Mouse (Mus musculus): Measurements from ENCODE around the gene Dnaic1. TPM values are rescaled to one million over a fixed set of nuclear protein-coding genes. Genes with fewer than 3 reads are reported as not detected.

Dnaic1 gene
- total RNA-seq, 2 experiments from 2014 or later, result 0.84 to 1.6 TPM

DNA sequence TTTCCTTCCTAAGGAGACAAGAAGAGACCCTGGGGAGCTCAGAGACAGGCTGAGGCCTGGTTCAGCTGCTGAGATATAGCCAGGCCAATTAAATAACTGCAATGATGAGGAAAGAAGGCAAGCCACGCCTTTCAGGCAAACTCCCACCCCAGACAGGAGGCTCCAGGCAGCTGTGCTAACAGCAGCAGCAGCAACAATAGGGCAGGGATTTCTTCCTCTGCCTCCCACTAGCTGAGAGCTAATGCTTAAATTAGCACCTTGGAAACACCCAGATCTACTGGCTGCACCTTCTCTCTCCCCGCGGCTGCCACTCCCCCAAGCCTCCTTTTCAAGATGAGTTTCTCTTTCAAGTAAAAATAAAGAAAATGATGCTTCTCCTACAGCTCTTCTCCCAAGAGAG, 3.5 kb upstream of the Dnaic1 start:
- no peak for DNase-seq

DNA sequence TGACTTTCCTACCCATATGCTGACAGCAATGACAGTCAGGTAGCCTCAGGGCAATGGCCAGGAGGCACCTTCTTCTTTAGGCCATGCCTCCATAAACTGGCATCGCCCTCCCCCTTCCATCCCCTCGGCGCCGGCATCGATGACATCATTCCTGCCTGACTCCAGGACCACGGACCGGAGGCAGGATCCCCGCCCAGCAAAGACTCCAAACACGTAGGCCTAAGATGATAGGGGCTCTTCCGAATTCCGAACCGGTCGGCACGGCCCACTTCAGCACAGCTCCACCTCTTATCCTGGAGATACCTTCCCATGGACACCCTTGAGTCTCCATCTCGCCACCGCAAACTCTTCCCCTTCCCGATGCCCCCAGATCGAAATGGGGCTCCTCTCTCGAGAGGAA, 1.3 kb upstream of the Dnaic1 start:
- DNase-seq, result peak; percentile 35 to 38
- intact Hi-C loops (cut with DNase I), result loop anchor here (1.0 to 5.0 kb wide), 2 partner anchors 14 to 101 kb away; partner anchors contain the start of gene Nudt2

More for the DNA sequence above, 3.5 kb upstream of the Dnaic1 start:
- intact Hi-C loops (cut with DNase I), result loop anchor here (5.0 kb wide), 1 partner anchor 99 kb away; the partner anchor contains the start of gene Nudt2

DNA sequence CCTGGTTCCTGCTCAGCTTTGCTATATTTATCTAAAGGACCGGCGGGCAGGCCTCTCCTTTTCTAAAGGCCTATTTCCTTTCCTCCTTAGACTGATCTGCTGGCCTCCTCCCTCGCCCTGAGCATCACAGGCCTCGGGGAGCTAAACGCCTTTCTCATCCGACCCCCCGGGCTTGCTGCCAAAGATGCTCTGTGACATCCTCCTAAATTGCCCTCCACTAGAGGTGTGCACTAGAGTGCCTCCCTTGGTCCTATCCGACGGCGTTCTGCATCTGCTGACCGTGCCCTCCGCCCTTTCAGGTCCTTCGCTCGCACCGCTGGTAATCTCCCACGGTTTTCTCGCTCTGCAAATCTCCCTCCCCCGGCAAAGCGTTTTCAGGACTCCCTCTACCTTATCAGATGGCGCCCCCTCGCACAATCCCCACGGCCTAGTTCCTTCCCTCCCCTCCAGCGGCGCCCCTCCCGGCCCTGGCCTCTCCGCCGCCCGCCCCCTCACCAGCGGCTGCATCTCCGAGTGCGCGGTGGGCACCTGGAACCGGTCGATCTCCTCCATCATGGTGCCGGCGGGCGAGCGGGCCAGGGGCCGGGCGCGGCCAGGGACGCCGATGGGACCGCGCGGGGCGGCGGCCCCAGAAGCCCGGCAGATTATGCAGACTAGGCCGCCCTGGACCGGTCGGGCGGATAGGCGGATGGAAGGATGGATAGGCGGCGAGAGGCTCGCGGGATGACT, 729 bp upstream of the Dnaic1 start:
- peak; percentile 47 to 52 for DNase-seq
- intact Hi-C loops (cut with DNase I), result loop anchor here (1.0 to 5.0 kb wide), 2 partner anchors 15 to 102 kb away; partner anchors contain the start of gene Nudt2

DNA sequence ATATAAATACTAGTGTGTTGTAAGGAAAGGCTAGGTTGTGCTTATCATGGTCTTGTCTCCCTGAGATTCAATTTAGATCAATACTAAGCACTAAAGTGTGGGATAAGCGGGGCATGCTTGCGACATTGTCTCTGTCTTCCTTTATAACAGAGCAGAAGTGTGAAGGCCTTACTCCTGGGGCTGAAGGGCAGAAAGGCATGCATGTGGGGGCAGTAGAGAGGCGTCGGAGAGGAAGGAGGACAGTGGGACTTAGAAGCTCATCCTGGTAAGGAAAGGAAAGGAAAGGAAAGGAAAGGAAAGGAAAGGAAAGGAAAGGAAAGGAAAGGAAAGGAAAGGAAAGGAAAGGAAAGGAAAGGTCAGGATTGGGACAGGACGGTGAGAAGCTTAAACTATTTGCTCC, 1.9 kb downstream of the Dnaic1 start:
- intact Hi-C loops (cut with DNase I), result no loop called here
- DNase-seq, result no peak

DNA sequence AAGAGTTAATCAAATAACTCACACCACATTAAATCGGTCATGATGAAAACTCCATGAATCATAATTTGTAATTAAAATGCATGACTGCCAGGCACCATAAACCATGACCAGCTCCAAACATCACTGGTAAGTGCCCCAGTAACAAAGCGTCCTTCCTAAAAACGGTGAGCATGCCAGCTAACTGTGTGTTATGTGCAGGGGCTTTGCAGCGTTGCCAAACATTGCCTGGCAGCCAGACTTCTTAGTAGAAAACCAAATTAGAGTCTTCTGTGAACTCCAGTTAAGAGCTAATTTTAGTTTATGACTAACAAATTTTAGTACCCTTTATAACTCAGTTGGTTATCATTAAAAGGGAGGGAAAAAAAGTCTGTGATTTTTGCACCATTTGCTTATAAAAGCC, 3.9 kb downstream of the Dnaic1 start:
- intact Hi-C loops (cut with DNase I), result no loop called here
- DNase-seq, result no peak

DNA sequence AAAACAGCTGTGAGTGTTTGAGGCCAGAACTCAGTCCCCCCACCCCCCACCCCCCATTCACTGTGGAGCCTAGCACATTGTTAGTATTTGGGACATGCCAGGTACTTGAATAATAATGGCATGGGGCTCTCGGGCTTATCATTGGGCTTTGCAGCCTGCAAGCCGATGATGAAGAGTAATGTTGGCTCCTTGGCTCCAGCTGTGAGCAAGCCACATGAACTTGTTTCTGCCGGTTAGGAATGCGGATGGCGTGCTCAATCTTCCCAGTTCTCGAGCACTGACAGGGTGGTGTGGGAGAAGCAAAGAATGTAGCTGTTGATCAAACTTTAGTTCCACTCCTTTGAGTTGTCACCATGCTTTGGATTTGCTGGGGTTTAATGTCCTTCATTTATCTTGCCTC, 6.3 kb downstream of the Dnaic1 start:
- no peak for DNase-seq
- intact Hi-C loops (cut with DNase I), result no loop called here

DNA sequence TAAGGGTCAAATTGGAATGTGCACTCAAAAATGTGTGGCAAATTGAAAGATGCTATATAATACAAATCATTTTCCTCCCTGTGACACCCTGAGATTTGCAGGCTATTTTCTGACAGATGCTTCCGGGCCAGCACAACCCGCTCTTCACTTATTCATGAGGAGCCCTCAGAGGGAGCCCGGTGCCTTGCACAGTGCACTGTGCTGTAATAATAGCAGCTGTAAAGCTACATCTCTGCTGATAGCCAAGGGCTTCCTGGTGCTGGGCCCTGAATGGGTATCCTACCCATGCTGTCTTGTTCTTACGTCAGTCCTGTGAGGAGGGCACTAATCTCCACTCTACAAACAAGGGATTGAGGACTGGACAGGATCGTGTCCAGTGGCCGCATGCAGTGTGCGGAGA, 13.8 kb downstream of the Dnaic1 start:
- intact Hi-C loops (cut with DNase I), result no loop called here
- DNase-seq, result no peak

DNA sequence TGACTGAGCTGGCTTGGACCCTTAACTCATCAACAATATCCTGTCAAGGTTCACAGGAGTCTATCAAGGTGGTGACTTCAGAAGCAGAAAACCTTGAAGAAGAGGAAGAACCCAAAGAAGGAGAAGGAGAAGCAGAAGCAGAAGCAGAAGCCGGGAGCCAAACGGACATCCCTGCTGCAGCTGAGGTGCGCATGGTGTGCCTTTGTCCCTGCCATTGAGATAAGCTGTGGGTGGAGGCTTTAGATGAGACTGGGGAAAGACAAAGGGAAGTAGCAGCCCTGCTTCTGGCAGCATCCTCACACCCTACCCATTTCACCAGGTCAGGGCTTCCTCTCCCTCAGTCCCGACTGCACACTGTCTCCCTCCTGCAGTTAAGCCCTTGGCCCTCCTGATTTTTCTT, 33.2 kb downstream of the Dnaic1 start:
- DNase-seq, result no peak
- intact Hi-C loops (cut with DNase I), result no loop called here

DNA sequence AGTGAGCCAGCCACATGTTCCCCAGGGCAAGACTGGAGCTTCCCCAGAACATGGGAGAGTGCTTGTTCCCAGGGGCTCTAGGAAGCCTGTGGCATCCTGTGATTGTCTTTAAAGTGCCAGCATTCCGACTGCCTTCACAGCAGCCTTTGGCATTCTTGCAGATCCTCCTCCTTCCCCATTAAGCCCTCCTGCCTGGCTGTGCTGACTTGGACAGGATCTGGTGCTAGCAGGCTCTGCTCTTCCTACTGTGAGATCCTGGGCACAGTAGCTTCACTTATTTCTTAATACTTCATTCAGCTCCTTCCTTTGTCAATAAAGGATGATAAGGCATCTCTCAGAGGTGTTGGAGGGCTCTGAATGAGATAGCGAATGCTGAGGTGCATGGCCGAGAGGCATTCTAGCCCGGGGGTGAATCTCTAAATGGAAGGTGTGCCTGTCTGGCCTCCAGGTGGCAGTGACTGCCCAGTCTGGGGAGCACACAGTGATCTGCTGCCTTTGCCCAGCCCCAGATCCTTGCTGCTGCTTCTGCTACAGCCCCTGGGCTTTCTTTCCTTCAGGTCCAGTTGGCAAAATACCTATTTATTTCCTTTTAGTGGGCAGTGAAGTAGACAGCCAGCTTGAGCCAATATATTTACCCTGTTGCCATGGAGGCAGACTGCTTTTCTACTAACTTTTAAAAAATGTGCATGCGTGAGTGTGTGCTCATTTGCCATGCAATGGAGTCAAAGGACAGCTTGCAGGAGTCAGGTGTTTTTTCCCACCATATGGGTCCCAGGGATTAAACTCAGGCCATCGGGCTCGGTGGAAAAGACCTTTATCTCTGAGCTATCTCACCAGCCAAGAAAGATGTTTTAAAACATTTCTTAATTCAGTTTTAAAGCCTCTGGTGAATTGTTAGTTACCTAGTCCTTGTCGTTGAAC, 35.2 kb downstream of the Dnaic1 start:
- peak in 1 of 2 experiments; percentile 33 for DNase-seq
- intact Hi-C loops (cut with DNase I), result no loop called here

DNA sequence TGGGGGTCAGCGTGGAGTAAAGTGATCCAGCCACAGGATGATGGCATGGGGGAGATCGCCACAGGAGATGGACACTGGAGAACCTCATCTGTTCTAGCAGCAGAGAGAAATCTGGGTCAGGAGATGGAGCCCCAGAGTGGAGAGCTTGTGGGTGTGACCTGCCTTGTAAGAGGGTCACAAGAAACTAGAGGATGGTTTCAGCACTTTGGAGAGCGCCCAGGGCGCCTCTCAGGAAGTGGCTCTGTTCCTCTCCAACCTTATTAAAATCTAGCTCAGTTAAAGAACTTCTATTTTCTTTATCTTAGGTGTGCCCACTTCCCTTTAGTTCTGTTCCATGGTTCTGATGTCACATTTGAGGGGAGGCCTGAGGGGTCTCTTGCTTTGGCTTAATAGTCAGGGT, 37.2 kb downstream of the Dnaic1 start:
- peak; percentile 69 to 79 for DNase-seq
- intact Hi-C loops (cut with DNase I), result no loop called here

DNA sequence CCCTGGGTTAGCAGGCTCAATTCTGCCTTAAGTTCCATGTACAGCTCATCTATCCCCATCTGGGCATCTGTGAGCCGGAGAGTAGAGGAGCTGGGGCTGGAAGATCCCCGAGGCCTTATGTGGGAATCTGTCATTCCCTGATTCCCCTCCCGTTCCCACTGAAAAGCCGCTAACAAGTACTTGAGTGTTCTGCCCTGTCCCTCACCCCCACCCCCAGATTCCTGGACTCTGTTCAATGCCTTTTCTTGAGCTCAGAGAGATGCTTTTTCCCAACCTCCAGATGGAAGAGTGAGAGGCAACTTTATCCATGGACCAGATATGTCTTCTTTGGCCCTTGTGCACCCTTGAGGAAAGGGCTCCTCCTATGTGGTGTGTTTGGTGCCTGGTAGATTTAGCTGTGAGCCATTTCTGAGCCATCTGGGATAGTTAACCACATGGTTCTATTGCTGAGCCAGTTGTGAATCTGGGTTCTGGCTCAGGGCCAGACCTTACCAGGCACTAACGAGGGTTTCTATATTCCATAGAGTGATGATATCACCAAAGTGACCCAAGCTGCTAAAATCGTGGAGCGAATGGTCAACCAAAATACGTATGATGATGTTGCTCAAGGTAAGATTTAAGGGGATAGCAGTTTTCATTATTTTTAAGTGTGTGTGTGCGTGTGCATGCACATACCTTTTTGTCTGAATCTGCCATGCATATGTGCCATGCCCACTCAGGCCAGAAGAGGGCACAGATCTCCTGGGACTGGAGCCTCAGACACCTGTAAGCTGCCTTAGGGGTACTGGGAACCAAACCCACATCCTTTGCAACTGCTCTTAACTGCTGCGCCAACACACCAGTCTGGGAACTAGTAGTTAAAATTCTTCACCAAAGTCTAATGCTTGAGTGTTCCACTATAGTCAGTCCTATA, 40.4 kb downstream of the Dnaic1 start:
- intact Hi-C loops (cut with DNase I), result loop anchor here (10.0 kb wide), 1 partner anchor 85 kb away; no protein-coding TSS in a partner anchor
- no peak for DNase-seq

DNA sequence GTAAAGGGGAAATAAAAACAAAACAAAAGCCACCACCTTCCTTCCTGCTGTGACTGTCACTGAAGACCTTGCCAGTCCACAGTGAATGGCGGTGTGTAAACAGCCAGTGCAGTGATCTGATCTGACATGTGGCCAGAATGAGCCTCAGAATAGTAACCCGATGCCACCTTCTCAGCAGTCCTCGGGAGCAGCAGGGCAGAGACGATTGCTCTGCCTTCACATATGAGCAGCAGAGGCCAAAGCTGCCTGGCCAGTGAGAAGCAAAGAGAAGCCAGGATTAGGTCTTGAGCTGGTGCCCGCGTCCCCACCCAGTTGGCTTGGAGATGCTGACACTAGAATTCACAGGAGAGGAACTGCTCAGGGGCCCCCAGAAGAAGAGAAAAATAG, 41.0 kb downstream of the Dnaic1 start:
- intact Hi-C loops (cut with DNase I), result loop anchor here (10.0 kb wide), 1 partner anchor 86 kb away; no protein-coding TSS in a partner anchor
- no peak for DNase-seq

DNA sequence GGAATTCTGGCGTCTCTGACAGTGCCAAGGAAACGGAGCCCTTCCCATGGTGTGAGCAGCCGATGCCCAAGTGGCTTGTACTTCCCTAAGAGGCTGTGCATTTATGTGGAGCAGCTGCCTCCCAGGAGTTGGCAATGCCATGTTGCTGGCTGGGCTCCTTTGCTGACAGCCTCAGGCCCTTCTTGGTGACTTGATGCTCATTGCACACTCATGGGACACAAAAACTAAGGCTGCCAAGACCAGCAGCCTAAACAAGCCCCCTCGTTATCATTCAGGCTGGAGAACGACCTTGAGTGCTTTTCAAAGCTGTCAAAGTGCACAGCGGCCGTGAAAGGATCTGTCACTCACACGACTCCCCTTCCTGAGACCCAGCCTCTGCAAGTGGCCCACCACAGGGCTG, 42.6 kb downstream of the Dnaic1 start:
- intact Hi-C loops (cut with DNase I), result loop anchor here (10.0 kb wide), 1 partner anchor 87 kb away; no protein-coding TSS in a partner anchor
- no peak for DNase-seq

DNA sequence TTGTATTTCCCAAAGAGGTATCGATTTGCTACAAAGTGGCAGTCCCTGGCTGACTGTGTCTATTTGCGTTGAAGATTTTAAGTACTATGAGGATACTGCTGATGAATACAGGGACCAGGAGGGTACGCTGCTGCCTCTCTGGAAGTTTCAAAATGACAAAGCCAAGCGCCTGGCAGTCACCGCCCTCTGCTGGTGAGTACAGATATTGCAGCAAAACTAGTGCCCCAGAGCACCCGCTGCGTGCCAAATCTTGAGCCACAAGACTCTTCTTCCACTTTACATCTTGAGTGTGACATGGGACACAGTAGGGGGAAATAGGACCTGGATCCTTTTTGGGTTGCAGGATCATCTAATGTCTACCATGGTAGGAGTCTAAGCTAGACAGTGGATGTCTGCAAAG, 44.6 kb downstream of the Dnaic1 start:
- DNase-seq, result peak; percentile 83 to 90

DNA sequence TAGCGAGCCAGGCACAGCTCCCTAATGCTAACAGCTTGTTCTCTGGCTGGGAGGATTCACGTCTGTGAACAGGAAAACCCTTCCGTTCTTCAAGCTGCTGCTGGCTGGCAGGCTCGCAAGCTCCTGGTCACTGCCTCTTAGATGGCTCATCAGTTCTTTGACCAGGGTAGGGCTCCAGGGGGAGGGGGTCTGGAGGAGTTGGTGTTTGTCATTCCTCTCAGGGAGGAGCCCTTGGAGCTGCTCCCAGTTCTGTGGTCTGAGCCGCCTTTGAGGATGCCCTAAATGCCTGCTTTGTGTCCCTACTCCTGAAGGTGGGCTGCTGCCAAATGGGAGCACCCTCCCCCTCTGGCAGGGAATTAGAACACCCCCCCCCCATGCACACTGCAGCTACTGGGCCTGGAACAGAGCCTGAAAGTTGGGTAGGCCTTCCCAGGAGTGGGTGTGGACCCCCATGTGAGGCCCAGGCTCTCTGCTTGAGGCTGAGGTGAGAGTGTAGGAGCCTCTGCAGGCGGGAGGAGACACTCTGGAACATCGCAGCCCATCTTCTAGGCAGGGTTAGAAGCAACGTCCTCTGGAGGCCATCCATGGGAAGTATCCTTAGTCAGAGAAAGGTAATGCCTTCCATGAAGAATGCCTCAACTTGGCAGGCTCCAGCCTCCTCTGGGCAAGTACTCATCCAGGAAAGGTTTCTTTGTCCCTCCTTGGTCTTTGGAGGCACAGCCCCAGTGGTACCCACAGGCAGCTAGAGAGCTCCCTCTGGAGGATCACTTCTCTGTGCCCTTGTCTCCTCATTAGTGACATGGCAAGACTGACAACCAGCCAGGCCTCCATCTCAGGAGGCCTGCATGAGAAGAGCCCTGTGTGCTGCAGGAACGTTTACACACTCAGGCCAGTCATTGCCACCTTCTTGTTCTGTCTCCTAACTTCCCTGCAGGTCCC, 46.4 kb downstream of the Dnaic1 start:
- intact Hi-C loops (cut with DNase I), result loop anchor here (2.0 to 10.0 kb wide), 3 partner anchors 91 to 147 kb away; no protein-coding TSS in a partner anchor
- no peak for DNase-seq

More for the DNA sequence above, 44.6 kb downstream of the Dnaic1 start:
- intact Hi-C loops (cut with DNase I), result loop anchor here (1.0 to 10.0 kb wide), 4 partner anchors 39 to 145 kb away; no protein-coding TSS in a partner anchor

DNA sequence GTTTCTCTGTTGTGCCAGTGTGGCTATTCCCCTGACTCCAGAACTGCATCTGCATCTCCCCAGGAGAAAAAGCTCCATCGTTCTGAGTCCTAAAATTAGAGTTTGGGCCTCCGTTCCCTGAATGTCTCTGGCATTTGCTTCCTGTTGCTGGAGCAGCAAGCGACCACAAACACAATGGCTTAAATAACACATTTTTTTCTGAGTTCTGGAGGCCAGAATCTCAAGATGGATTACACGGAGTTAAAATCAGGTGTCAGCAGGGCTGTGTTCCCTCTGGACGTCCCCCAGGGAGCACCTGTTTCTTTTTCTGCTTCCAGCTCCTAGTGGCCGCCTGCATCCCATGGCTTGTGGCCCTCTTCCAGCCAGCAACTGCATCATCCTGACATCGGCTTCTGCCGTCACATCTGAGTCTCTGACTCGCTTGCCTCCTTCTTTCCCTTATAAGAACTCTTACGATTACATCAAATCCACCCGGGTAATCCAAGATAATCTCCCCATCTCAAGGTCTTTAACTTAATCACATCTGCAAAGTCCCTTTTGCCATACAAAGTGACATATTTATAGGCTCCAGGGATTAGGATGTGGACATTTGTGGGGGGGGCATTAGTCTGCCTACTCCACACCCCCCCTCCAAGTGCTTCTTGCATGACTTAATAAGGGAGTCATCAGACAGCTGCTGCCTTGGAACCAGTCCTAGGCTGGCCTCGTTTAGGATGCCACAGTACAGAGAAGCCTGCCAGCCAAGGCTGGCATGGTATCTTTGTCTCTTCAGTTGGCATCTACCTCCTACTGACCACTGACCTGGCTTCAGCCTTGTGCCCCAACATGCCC, 49.6 kb downstream of the Dnaic1 start:
- DNase-seq, result peak; percentile 44 to 53
- intact Hi-C loops (cut with DNase I), result loop anchor here (2.0 to 10.0 kb wide), 3 partner anchors 26 to 94 kb away; no protein-coding TSS in a partner anchor

DNA sequence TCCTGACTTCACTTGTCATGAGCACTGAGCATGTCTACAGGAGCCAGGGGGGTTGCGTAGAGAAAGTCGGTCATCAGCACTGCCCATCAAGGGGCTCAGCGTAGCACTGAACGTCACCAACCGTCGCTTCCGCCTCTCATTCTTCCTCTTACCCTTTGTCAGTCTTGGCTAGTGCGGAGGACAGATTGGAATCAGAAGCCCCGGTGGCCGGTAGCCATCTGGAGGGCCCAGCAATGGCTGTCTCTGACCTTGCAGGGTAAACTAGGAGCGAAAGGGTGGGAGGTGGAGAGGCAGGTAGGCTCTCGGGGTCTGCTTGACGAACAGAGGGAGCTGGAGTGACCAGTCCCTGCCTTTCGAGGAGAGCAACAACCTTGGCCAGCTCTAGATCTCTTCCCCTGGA, 52.5 kb downstream of the Dnaic1 start:
- intact Hi-C loops (cut with DNase I), result no loop called here
- no peak for DNase-seq

All from heart, postnatal 10 days (tissue).